Mouse (Mus musculus) heart, postnatal 0 days (tissue): ENCODE data around the gene Atp23. TPM values are rescaled to one million over a fixed set of nuclear protein-coding genes. Genes with fewer than 3 reads are reported as not detected.

ENCODE experiments used
- ATAC-seq: fragments of 200-750 bp; cut with Nextera tagmentation; 2 replicates; pipeline ENCODE4 v1.8.0; 2017; ENCODE audit warnings: low read depth, moderate number of reproducible peaks, moderate library complexity; ENCODE audit not compliant: insufficient read depth
- DNase-seq: peaks from one replicate; pipeline ENCODE4 v3.0.0-alpha.2; 2016; ENCODE audit warnings: low spot score
- H3K27ac ChIP-seq: fragments of 300-500 bp; sonication (generic); 2 replicates; pipeline ENCODE4 v1.5.1; 2014; ENCODE audit warnings: low read depth, mild to moderate bottlenecking
- H3K27me3 ChIP-seq: fragments of 300-500 bp; sonication (generic); 2 replicates; pipeline ENCODE4 v1.6.1; 2014; ENCODE audit warnings: low read length, mixed read lengths; ENCODE audit not compliant: control insufficient read depth, insufficient read depth
- H3K36me3 ChIP-seq: fragments of 300-500 bp; sonication (generic); replicated peaks from 2 replicates; pipeline ENCODE4 v1.6.1; 2014; ENCODE audit warnings: low read length, mixed read lengths; ENCODE audit not compliant: control insufficient read depth, insufficient read depth
- H3K4me1 ChIP-seq: fragments of 300-500 bp; sonication (generic); 2 replicates; pipeline ENCODE4 v1.6.1; 2014; ENCODE audit warnings: antibody characterized with exemption; ENCODE audit not compliant: control insufficient read depth, insufficient read depth
- H3K4me2 ChIP-seq: fragments of 300-500 bp; sonication (generic); 2 replicates; pipeline ENCODE4 v1.6.1; 2014; ENCODE audit warnings: low read depth, mild to moderate bottlenecking, low read length, moderate library complexity
- H3K4me3 ChIP-seq: fragments of 300-500 bp; sonication (generic); 2 replicates; pipeline ENCODE4 v1.5.1; 2014; ENCODE audit warnings: low read depth, low read length
- H3K9ac ChIP-seq: fragments of 300-500 bp; sonication (generic); replicated peaks from 2 replicates; pipeline ENCODE4 v1.6.1; 2014; ENCODE audit warnings: low read depth, low read length, mixed read lengths
- H3K9me3 ChIP-seq: fragments of 300-500 bp; sonication (generic); replicated peaks from 2 replicates; pipeline ENCODE4 v1.6.1; 2016; ENCODE audit warnings: low read length; ENCODE audit not compliant: control insufficient read depth
- CTCF ChIP-seq: IDR thresholded peaks from 2 replicates; pipeline ENCODE4 v1.5.1; 2016; ENCODE audit warnings: antibody characterized with exemption, control low read depth, low read depth
- EP300 ChIP-seq: IDR thresholded peaks from 2 replicates; pipeline ENCODE4 v1.6.1; 2016; ENCODE audit warnings: antibody characterized with exemption, low read depth
- WGBS: fragments of 180-500 bp; shearing (Covaris S2); extraction: QIAGEN DNeasy Blood & Tissue Kit; methylation state at CpG from one replicate; pipeline ENCODE4 v1.1.7; 2014; 5-methylcytosine and 5-hydroxymethylcytosine counted together
- polyA plus RNA-seq: library from polyadenylated mRNA; unstranded; fragments of >200 nt; fragmentation: Nextera tagmentation; extraction: Ambion mirVana; gene quantifications from 2 replicates; pipeline ENCODE4 v1.2.1, GENCODE M21; 2015
- total RNA-seq: library from RNA; depleted of rRNA; stranded (reverse); fragments of >200 nt; gene quantifications from 2 replicates; pipeline ENCODE4 v1.2.3, GENCODE M21; 2014; ENCODE audit warnings: low replicate concordance; rRNA removed

Gene Atp23
- 0.46 and 10.2 TPM in 2 replicates for total RNA-seq
- polyA plus RNA-seq, result 7.8 and 8.5 TPM in 2 replicates

DNA sequence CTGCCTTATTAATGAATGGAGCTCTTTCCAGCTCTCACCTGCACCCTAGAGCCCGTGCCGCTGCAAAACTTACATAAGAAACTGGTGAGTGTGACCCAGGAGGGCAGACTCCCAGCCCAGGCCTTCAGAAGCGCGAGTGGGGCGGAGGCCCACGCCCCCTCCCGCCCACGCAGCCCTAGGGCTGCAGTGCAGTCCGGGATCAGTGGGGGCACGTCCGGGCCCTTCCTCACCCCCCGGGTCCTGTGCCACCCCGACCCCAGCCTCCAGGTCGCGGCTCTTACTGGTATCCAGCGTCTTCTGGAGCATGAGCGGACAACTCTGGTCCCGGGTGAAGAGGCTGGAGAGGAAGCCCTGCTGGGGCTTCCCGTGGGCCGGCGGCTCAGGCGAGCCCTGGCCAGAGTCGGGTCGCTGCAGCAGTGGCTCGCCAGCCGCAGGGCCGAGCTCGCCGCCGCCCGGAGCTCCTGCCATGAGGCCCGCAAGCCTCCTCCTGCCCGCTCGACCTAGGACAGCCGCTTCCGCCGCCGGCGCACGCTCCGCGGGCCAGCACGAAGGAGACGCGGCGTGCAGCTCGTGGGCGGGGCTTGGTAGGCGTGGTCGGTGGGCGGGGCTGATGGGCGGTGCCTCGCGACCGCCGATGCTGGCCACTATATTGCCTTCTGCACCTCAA is at the start of gene Atp23:
Gene Atp23 (minus strand): TSS at position 535 of the 667 bp plus-strand sequence.
- H3K9ac ChIP-seq, result peak within 1 kb of the TSS; percentile 57
- peak within 1 kb of the TSS; percentile 90 for H3K4me2 ChIP-seq
- peaks cover 8% of the 10 kb centered on the region; the same call in 1 of the 2 replicates for H3K4me1 ChIP-seq
- peak within 1 kb of the TSS; percentile 61 for H3K4me3 ChIP-seq
- H3K27ac ChIP-seq, result 0 out of 2 replicates have a peak within 1 kb of the TSS, but pooled peaks have one; percentile 32
- TF ChIP-seq EP300, result no peak
- no peak for TF ChIP-seq CTCF
- under 1% methylated on average over 50 of the region's 56 CpGs for WGBS
- DNase-seq, result peak; percentile 76
- no peaks in the 10 kb centered on the region for H3K9me3 ChIP-seq
- H3K36me3 ChIP-seq, result peaks cover 20% of the 10 kb centered on the region
- ATAC-seq, result peak; percentile 85
- H3K27me3 ChIP-seq, result no peaks in the 10 kb centered on the region

DNA sequence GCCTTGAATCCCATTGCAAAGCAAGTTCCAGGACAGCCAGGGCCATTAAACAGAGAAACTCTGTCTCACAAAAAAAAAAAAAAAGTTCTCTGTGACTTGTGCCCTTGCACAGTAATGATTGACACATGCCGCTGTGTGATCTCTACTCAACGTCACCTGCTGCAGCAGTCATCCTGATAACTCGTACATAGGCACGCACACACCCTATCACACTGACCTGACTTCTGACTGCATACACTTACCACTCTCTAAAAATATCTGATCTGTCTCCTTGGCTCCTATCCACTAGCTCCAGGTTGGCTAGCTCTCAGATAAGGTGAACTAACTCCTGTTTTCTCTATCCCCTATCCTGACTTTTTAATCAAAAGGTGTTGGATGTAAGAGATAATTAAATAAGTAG is 49.4 kb upstream of the Atp23 start:
- Histone ChIP-seq H3K4me2 (no peak overlapping the region), H3K27ac (peak overlapping the region; percentile 75), H3K9me3 (peaks cover 9% of the 10 kb centered on the region), H3K9ac (no peak overlapping the region), H3K27me3 (no peaks in the 10 kb centered on the region), H3K4me3 (no peak overlapping the region), H3K36me3 (no peaks in the 10 kb centered on the region), H3K4me1 (peaks cover 15% of the 10 kb centered on the region)
- ATAC-seq, result 0 out of 2 replicates have a peak, but pooled peaks have one; percentile 18
- 40% methylated on average over 4 of the region's 4 CpGs for WGBS
- TF ChIP-seq CTCF, result no peak
- no peak for TF ChIP-seq EP300
- DNase-seq, result no peak

DNA sequence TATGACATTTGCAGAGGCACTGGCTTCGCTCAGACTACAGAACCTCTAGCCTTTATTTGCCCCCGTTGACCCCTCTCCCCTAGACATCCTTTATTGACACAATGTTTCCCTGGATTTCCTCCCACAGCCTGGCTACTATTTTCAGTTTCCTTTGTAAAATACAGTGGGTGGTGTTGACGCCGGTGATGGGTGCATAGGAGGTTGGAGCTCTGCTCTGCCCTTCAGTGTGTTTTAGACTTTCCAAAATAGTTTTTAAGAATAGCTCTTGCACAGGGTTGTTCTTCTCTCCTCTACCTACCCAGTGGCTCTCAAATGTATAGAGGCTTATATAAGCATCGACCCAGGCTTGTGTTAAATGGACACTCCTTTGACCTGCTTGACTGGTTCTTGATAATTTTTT is 48.7 kb upstream of the Atp23 start:
- no peak for TF ChIP-seq EP300
- no peak for TF ChIP-seq CTCF
- Histone ChIP-seq H3K9ac (no peak overlapping the region), H3K4me3 (no peak overlapping the region), H3K9me3 (peaks cover 9% of the 10 kb centered on the region), H3K27ac (peak overlapping the region; percentile 75; the same call in 1 of the 2 replicates), H3K36me3 (no peaks in the 10 kb centered on the region), H3K4me2 (no peak overlapping the region), H3K27me3 (no peaks in the 10 kb centered on the region), H3K4me1 (peaks cover 15% of the 10 kb centered on the region)
- ATAC-seq, result no peak
- WGBS, result 45% methylated on average over 5 of the region's 5 CpGs
- DNase-seq, result no peak

DNA sequence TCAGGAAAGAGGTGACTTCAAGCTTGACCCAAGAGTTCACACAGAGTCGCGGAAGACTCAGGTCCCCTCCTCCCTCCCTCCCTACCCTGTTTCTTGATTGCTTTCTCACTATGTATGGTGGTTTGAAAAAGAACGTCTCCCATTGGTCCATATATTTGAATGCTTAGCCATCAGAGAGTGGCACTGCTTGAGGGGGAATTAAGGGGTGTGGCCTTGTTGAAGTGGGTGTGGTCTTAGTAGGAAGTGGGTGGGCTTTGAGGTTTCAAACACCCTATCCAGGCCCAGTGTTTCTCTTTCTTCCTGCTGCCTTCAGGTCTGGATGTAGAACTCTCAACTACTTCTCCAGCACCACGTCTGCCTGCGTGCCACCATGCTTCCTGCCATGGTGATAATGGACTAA is 44.4 kb upstream of the Atp23 start:
- no peaks in the 10 kb centered on the region for H3K27me3 ChIP-seq
- no peak for ATAC-seq
- 90% methylated on average over 5 of the region's 5 CpGs for WGBS
- no peak for DNase-seq
- H3K9me3 ChIP-seq, result peaks cover 6% of the 10 kb centered on the region
- no peak overlapping the region for H3K4me2 ChIP-seq
- no peak for TF ChIP-seq EP300
- TF ChIP-seq CTCF, result no peak
- peaks cover 23% of the 10 kb centered on the region for H3K4me1 ChIP-seq
- H3K36me3 ChIP-seq, result no peaks in the 10 kb centered on the region
- no peak overlapping the region for H3K4me3 ChIP-seq
- H3K27ac ChIP-seq, result no peak overlapping the region
- H3K9ac ChIP-seq, result no peak overlapping the region

DNA sequence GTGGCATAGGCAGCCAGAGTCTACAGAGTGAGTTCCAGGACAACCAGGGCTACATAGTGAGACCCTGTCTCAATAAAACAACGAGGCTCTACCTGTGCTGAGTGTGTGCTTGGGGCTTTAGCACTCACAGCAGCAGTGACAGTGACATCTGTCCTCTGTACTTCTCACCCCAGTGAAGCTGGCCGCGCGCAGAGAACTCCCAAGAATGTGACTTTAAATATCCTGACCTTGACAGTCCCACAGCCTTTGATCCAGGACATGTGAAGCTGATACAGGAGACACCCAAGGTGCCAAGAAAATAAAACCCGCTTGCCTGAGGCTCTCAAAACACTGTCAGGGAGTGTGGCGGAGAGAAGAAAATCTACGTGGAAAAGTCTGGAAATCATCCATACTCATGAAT is 39.8 kb upstream of the Atp23 start:
- Histone ChIP-seq H3K27ac (peak overlapping the region; percentile 78), H3K36me3 (no peaks in the 10 kb centered on the region), H3K9me3 (peaks cover 1% of the 10 kb centered on the region; the same call in 1 of the 2 replicates), H3K4me2 (0 out of 2 replicates have a peak overlapping the region, but pooled peaks have one; percentile 13), H3K4me1 (peaks cover 17% of the 10 kb centered on the region), H3K4me3 (no peak overlapping the region), H3K9ac (no peak overlapping the region), H3K27me3 (no peaks in the 10 kb centered on the region)
- ATAC-seq, result peak; percentile 92
- WGBS, result 32% methylated on average over 7 of the region's 7 CpGs
- DNase-seq, result peak; percentile 82
- TF ChIP-seq EP300 (peak; percentile 85), CTCF (no peak)
